Mouse (Mus musculus) lung, adult 2 months (tissue): ENCODE results near the gene Sppl3.

Source experiments
- CTCF ChIP-seq: fragments of 200-500 bp; IDR thresholded peaks from 2 replicates; pipeline ENCODE4 v1.5.1; 2011; ENCODE audit warnings: mild to moderate bottlenecking, low read length, control low read depth; ENCODE audit not compliant: insufficient read depth
- POLR2A ChIP-seq: fragments of 200-500 bp; IDR thresholded peaks from 2 replicates; pipeline ENCODE4 v1.6.1; 2011; ENCODE audit warnings: low read depth, mild to moderate bottlenecking, control low read depth, low read length, borderline replicate concordance; ENCODE audit errors: extremely low read depth

DNA sequence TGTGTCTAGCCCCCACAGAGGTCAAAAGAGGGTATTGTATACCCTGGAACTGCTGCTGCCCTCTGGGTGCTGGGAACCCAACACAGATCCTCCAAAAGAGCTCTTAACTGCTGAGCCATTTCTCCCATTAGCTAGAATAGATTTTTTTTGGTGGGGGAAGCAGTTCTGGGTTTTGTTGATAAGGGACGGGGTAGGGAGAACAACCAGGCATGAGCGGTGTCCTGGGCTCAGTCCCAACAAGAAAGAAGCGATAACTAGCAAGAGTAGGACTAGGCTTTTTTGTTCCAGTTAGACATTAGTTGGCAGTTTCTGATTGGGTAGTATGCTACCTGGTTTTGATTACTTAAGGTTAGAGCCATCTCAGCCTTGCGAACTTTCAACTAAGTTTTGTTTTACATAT is 46.2 kb downstream of the Sppl3 start:
- TF ChIP-seq POLR2A, result no peak
- TF ChIP-seq CTCF, result no peak
